Mouse (Mus musculus): ENCODE data around the gene Fam131c.

DNA sequence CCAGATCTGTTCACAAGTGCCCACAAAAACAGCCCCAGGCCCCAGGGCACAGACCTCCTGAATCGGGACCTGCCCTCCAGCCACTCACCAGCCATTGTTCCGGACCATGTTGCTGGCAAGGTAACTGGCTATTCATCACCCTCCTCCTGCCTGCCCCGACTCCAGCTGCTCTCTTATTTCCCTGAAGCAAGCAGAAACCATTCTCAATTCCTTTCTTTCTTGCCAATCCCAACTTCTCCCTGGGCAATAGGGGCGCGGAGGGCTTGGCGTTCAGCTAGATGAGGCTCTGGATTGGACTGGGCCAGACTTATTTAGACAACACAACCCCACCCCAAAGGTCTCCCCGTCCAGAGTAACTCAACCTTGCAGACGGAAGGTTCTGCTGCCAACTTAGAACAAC lies 11.7 kb downstream of the Fam131c start:
- no peak for TF ChIP-seq GATA1 (IDR thresholded peaks at IDR 0.05; ENCODE audit: borderline replicate concordance, low read length)
- no peak for TF ChIP-seq FLI1 (IDR thresholded peaks at IDR 0.05; ENCODE audit: low read length)
